ENCODE assay signal across 16 mouse cellular contexts in the genomic region with DNA sequence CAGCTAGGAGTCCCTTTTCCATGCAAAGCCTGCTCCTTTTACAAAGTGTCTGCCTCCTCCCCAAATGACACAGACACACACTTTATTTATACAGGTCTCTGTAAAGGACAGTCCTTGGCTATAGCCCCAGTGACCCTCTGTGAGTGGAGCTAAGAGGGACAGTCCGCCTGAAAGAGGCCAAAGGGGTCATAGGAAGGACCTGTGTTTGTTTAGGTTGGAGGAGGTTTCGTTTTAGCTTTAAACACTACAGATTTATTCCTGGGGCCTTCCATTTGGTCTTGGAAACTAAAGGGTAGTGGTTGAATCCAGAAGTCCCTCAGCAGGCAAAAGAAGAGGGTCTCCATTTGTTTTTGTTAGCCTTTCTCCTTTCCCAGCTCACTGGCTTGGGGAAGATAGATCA. TPM values are rescaled to one million over a fixed set of nuclear protein-coding genes. Genes with fewer than 3 reads are reported as not detected.
DNase-seq lines count a peak whose midpoint lies in the region; ATAC-seq and TF ChIP-seq lines count a peak whose summit lies in the region.
"Had no signal": no experiment of that assay in that cellular context is flagged by ENCODE, and none has a peak within 500 bp of the region (broad histone marks: within the 10 kb centered on the region; RNA-seq: fewer than 3 reads in every experiment).

No protein-coding gene starts in this region.

- peaks cover 80% of the 10 kb centered on the region for H3K27me3 ChIP-seq in forebrain, postnatal 0 days (ENCODE audit: insufficient read depth, low read length)
- peaks cover 80% of the 10 kb centered on the region for H3K27me3 ChIP-seq in forebrain, embryonic 11.5 days (ENCODE audit: control insufficient read depth, insufficient read depth, low read length)
- H3K27me3 ChIP-seq in kidney, postnatal 0 days (ENCODE audit: insufficient read depth, low read length), result peaks cover 32% of the 10 kb centered on the region
- H3K27me3 ChIP-seq in hindbrain, embryonic 12.5 days, result peaks cover 81% of the 10 kb centered on the region
- peaks cover 67% of the 10 kb centered on the region for H3K27me3 ChIP-seq in midbrain, embryonic 14.5 days (ENCODE audit: control insufficient read depth, insufficient read depth, low read length)

- WGBS in forebrain, postnatal 0 days, result 12% methylated on average over 2 of the region's 2 CpGs
- 4% methylated on average over 2 of the region's 2 CpGs for WGBS in forebrain, embryonic 11.5 days
- WGBS in kidney, postnatal 0 days, result 23% methylated on average over 2 of the region's 2 CpGs
- 12% methylated on average over 2 of the region's 2 CpGs for WGBS in hindbrain, embryonic 12.5 days
- WGBS in midbrain, embryonic 14.5 days, result 9% methylated on average over 2 of the region's 2 CpGs

- DNase-seq in forebrain, postnatal 0 days, result peak; percentile 30
- DNase-seq in forebrain, embryonic 11.5 days (ENCODE audit: low spot score), result no peak
- DNase-seq in kidney, postnatal 0 days (ENCODE audit: low spot score), result no peak
- DNase-seq in kidney, postnatal 10 days, result no peak
- no peak for DNase-seq in midbrain, embryonic 14.5 days
- no peak for DNase-seq in lung, postnatal 10 days
- no peak for DNase-seq in ovary, adult 18-20 months (ENCODE audit: low spot score)
- DNase-seq: adrenal gland, postnatal 14 days; cerebellum, adult 11 months; kidney, adult 18-20 months; lung, postnatal 4 days had no signal

- H3K36me3 ChIP-seq in forebrain, postnatal 0 days (ENCODE audit: insufficient read depth), result no peaks in the 10 kb centered on the region
- no peaks in the 10 kb centered on the region for H3K36me3 ChIP-seq in forebrain, embryonic 11.5 days (ENCODE audit: control insufficient read depth, insufficient read depth, low read length)
- H3K36me3 ChIP-seq in kidney, postnatal 0 days (ENCODE audit: insufficient read depth, low read length), result no peaks in the 10 kb centered on the region
- no peaks in the 10 kb centered on the region for H3K36me3 ChIP-seq in hindbrain, embryonic 12.5 days
- 0 out of 2 replicates have a peak, but pooled peaks cover 9% of the 10 kb centered on the region for H3K36me3 ChIP-seq in midbrain, embryonic 14.5 days (ENCODE audit: control insufficient read depth, insufficient read depth, low read length)

- no peak overlapping the region for H3K4me3 ChIP-seq in forebrain, postnatal 0 days (ENCODE audit: low read depth, low read length)
- no peak overlapping the region for H3K4me3 ChIP-seq in forebrain, embryonic 11.5 days (ENCODE audit: low read depth, low read length)
- H3K4me3 ChIP-seq in kidney, postnatal 0 days (replicated peaks; ENCODE audit: low read depth, low read length), result peak overlapping the region; percentile 57
- H3K4me3 ChIP-seq in hindbrain, embryonic 12.5 days, result peak overlapping the region; percentile 42
- peak overlapping the region; percentile 45 for H3K4me3 ChIP-seq in midbrain, embryonic 14.5 days (replicated peaks; ENCODE audit: low read depth, low read length)

- H3K9ac ChIP-seq in forebrain, postnatal 0 days, result no peak overlapping the region
- H3K9ac ChIP-seq in forebrain, embryonic 11.5 days (ENCODE audit: low read length), result no peak overlapping the region
- H3K9ac ChIP-seq in kidney, postnatal 0 days (ENCODE audit: low read depth, low read length), result peak overlapping the region; percentile 58
- H3K9ac ChIP-seq in hindbrain, embryonic 12.5 days, result peak overlapping the region; percentile 60
- H3K9ac ChIP-seq in midbrain, embryonic 14.5 days (replicated peaks; ENCODE audit: low read length), result peak overlapping the region; percentile 72

- H3K4me1 ChIP-seq in forebrain, postnatal 0 days (ENCODE audit: insufficient read depth), result no peaks in the 10 kb centered on the region
- H3K4me1 ChIP-seq in forebrain, embryonic 11.5 days (replicated peaks; ENCODE audit: control insufficient read depth, insufficient read depth, low read length), result peaks cover 4% of the 10 kb centered on the region; the same call in 1 of the 2 replicates
- no peaks in the 10 kb centered on the region for H3K4me1 ChIP-seq in kidney, postnatal 0 days (replicated peaks; ENCODE audit: insufficient read depth, low read length)
- peaks cover 8% of the 10 kb centered on the region; the same call in 1 of the 2 replicates for H3K4me1 ChIP-seq in hindbrain, embryonic 12.5 days
- no peaks in the 10 kb centered on the region for H3K4me1 ChIP-seq in midbrain, embryonic 14.5 days (ENCODE audit: control insufficient read depth, insufficient read depth, low read length)

- TF ChIP-seq CTCF in forebrain, postnatal 0 days (IDR thresholded peaks at IDR 0.05; ENCODE audit: low read depth), result no peak
- no peak for TF ChIP-seq CTCF in kidney, postnatal 0 days (IDR thresholded peaks at IDR 0.05; ENCODE audit: low read depth)

- H3K4me2 ChIP-seq in forebrain, postnatal 0 days (ENCODE audit: low read depth), result no peak overlapping the region
- H3K4me2 ChIP-seq in forebrain, embryonic 11.5 days (ENCODE audit: low read depth, low read length, severe bottlenecking), result no peak overlapping the region
- H3K4me2 ChIP-seq in kidney, postnatal 0 days (ENCODE audit: low read length), result peak overlapping the region; percentile 91
- peak overlapping the region; percentile 37 for H3K4me2 ChIP-seq in hindbrain, embryonic 12.5 days (replicated peaks)
- peak overlapping the region; percentile 65 for H3K4me2 ChIP-seq in midbrain, embryonic 14.5 days (ENCODE audit: low read length)
- H3K4me2 ChIP-seq: liver, embryonic 11.5 days had no signal

- H3K9me3 ChIP-seq in forebrain, postnatal 0 days (ENCODE audit: low read length), result no peaks in the 10 kb centered on the region
- H3K9me3 ChIP-seq in forebrain, embryonic 11.5 days (ENCODE audit: control insufficient read depth, low read length), result no peaks in the 10 kb centered on the region
- no peaks in the 10 kb centered on the region for H3K9me3 ChIP-seq in kidney, postnatal 0 days (replicated peaks; ENCODE audit: low read length)
- H3K9me3 ChIP-seq in hindbrain, embryonic 12.5 days (replicated peaks), result no peaks in the 10 kb centered on the region
- no peaks in the 10 kb centered on the region for H3K9me3 ChIP-seq in midbrain, embryonic 14.5 days (ENCODE audit: control insufficient read depth, low read length)

- no peak overlapping the region for H3K27ac ChIP-seq in forebrain, postnatal 0 days (ENCODE audit: low read depth, low read length)
- H3K27ac ChIP-seq in forebrain, embryonic 11.5 days (ENCODE audit: low read depth, low read length), result no peak overlapping the region
- peak overlapping the region; percentile 57; the same call in 1 of the 2 replicates for H3K27ac ChIP-seq in kidney, postnatal 0 days
- H3K27ac ChIP-seq in hindbrain, embryonic 12.5 days, result peak overlapping the region; percentile 57; the same call in 1 of the 2 replicates
- H3K27ac ChIP-seq in midbrain, embryonic 14.5 days (replicated peaks; ENCODE audit: low read depth, low read length), result peak overlapping the region; percentile 87

- ATAC-seq in forebrain, postnatal 0 days, result no peak
- no peak for ATAC-seq in forebrain, embryonic 11.5 days (replicated peaks; ENCODE audit: low FRiP score)
- ATAC-seq in kidney, postnatal 0 days (replicated peaks; ENCODE audit: low FRiP score, low read depth), result no peak
- no peak for ATAC-seq in hindbrain, embryonic 12.5 days (ENCODE audit: low FRiP score)
- ATAC-seq in midbrain, embryonic 14.5 days (ENCODE audit: low FRiP score, low TSS enrichment), result no peak

RNA-seq across cellular contexts. Expression of a gene that starts 7.3 kb away (rescaled TPM):
- not detected in 2 replicates for total RNA-seq in forebrain, postnatal 0 days (2014; rRNA removed)
- not detected in 2 replicates for polyA plus RNA-seq in forebrain, postnatal 0 days (2015; fragmentation: Nextera tagmentation; extraction: Ambion mirVana)
- polyA plus RNA-seq in forebrain, embryonic 11.5 days (2014; fragmentation: Nextera tagmentation; extraction: Ambion mirVana), result not detected in 2 replicates
- polyA plus RNA-seq in kidney, postnatal 0 days (2015; fragmentation: Nextera tagmentation; extraction: Ambion mirVana), result 3.3 and 5.0 TPM in 2 replicates
- 1.1 and 2.9 TPM in 2 replicates for polyA plus RNA-seq in hindbrain, embryonic 12.5 days (2016; fragmentation: Nextera tagmentation; extraction: Ambion mirVana)
- polyA plus RNA-seq in midbrain, embryonic 14.5 days (2014; fragmentation: Nextera tagmentation; extraction: Ambion mirVana), result 1.7 and 2.5 TPM in 2 replicates
- total RNA-seq: layer of hippocampus, postnatal 25 days had no signal
- polyA plus RNA-seq: liver, embryonic 11.5 days; spleen, adult 2 months had no signal

RNA-seq across cellular contexts. Expression of a gene that starts 15.6 kb away (rescaled TPM):
- total RNA-seq in forebrain, postnatal 0 days (2014; rRNA removed), result not detected in 2 replicates
- polyA plus RNA-seq in forebrain, postnatal 0 days (2015; fragmentation: Nextera tagmentation; extraction: Ambion mirVana), result not detected in 2 replicates
- polyA plus RNA-seq in forebrain, embryonic 11.5 days (2014; fragmentation: Nextera tagmentation; extraction: Ambion mirVana), result not detected in 2 replicates
- 12.5 and 18.7 TPM in 2 replicates for polyA plus RNA-seq in kidney, postnatal 0 days (2015; fragmentation: Nextera tagmentation; extraction: Ambion mirVana)
- 3.5 and 3.8 TPM in 2 replicates for polyA plus RNA-seq in hindbrain, embryonic 12.5 days (2016; fragmentation: Nextera tagmentation; extraction: Ambion mirVana)
- polyA plus RNA-seq in midbrain, embryonic 14.5 days (2014; fragmentation: Nextera tagmentation; extraction: Ambion mirVana), result 5.5 and 6.3 TPM in 2 replicates
- total RNA-seq: adrenal gland, postnatal 14 days; layer of hippocampus, postnatal 25 days had no signal
- polyA plus RNA-seq: liver, embryonic 11.5 days; spleen, adult 2 months; testis, adult 2 months had no signal

RNA-seq across cellular contexts. Expression of a gene that starts 16.1 kb away (rescaled TPM):
- total RNA-seq in forebrain, postnatal 0 days (2014; rRNA removed), result 0.48 and 0.62 TPM in 2 replicates
- polyA plus RNA-seq in forebrain, postnatal 0 days (2015; fragmentation: Nextera tagmentation; extraction: Ambion mirVana), result 1.4 and 1.8 TPM in 2 replicates
- polyA plus RNA-seq in forebrain, embryonic 11.5 days (2014; fragmentation: Nextera tagmentation; extraction: Ambion mirVana), result 3.4 and 4.2 TPM in 2 replicates
- 95.1 and 99.1 TPM in 2 replicates for polyA plus RNA-seq in kidney, postnatal 0 days (2015; fragmentation: Nextera tagmentation; extraction: Ambion mirVana)
- polyA plus RNA-seq in hindbrain, embryonic 12.5 days (2016; fragmentation: Nextera tagmentation; extraction: Ambion mirVana), result 48.4 and 63.4 TPM in 2 replicates
- polyA plus RNA-seq in midbrain, embryonic 14.5 days (2014; fragmentation: Nextera tagmentation; extraction: Ambion mirVana), result 88.6 and 120 TPM in 2 replicates
- total RNA-seq: layer of hippocampus, postnatal 25 days had no signal

Comparison
In these comparisons a context has a peak if more than half of its experiments do, and no peak if none do; other contexts are left out.
1. H3K27ac ChIP-seq: peak in kidney, postnatal 0 days (single experiment), hindbrain, embryonic 12.5 days (single experiment) and midbrain, embryonic 14.5 days (single experiment); none in forebrain, postnatal 0 days (single experiment) and forebrain, embryonic 11.5 days (single experiment).
2. H3K4me2 ChIP-seq: peak in kidney, postnatal 0 days (single experiment), hindbrain, embryonic 12.5 days (single experiment) and midbrain, embryonic 14.5 days (single experiment); none in forebrain, postnatal 0 days (single experiment) and forebrain, embryonic 11.5 days (single experiment).
3. H3K4me3 ChIP-seq: peak in kidney, postnatal 0 days (single experiment), hindbrain, embryonic 12.5 days (single experiment) and midbrain, embryonic 14.5 days (single experiment); none in forebrain, postnatal 0 days (single experiment) and forebrain, embryonic 11.5 days (single experiment).
4. H3K9ac ChIP-seq: peak in kidney, postnatal 0 days (single experiment), hindbrain, embryonic 12.5 days (single experiment) and midbrain, embryonic 14.5 days (single experiment); none in forebrain, postnatal 0 days (single experiment) and forebrain, embryonic 11.5 days (single experiment).